ENCODE assay signal across 30 mouse cellular contexts in genomic region chr16:58746715-58747114, GRCm38 (mm10). TPM values are rescaled to one million over a fixed set of nuclear protein-coding genes. Genes with fewer than 3 reads are reported as not detected.
DNase-seq lines count a peak whose midpoint lies in the region; ATAC-seq and TF ChIP-seq lines count a peak whose summit lies in the region.
"Had no signal": no experiment of that assay in that cellular context is flagged by ENCODE, and none has a peak within 500 bp of the region (broad histone marks: within the 10 kb centered on the region; RNA-seq: fewer than 3 reads in every experiment).

No protein-coding gene starts in this region.

- 0 out of 2 replicates have a peak, but pooled peaks cover 2% of the 10 kb centered on the region for H3K4me1 ChIP-seq in heart, embryonic 15.5 days (replicated peaks)
- peaks cover 0 to 2% of the 10 kb centered on the region in 2 experiments; a peak in 1 of 4 replicates for H3K4me1 ChIP-seq in CH12.LX (ENCODE audit: control insufficient read depth in 1 of 2, insufficient read depth in 2 of 2)
- H3K4me1 ChIP-seq in forebrain, embryonic 12.5 days, result no peaks in the 10 kb centered on the region
- H3K4me1 ChIP-seq: embryonic facial prominence, embryonic 15.5 days; hindbrain, embryonic 15.5 days had no signal

- H3K4me2 ChIP-seq in heart, embryonic 15.5 days, result no peak overlapping the region; the same call in 1 of the 2 replicates
- H3K4me2 ChIP-seq in CH12.LX (ENCODE audit: insufficient read depth, low read depth, poor library complexity, severe bottlenecking), result no peak overlapping the region
- no peak overlapping the region for H3K4me2 ChIP-seq in forebrain, embryonic 12.5 days
- H3K4me2 ChIP-seq: embryonic facial prominence, embryonic 15.5 days; hindbrain, embryonic 15.5 days had no signal

- no peak; the same call in 1 of the 2 replicates for ATAC-seq in heart, embryonic 15.5 days (replicated peaks; ENCODE audit: insufficient number of reproducible peaks, insufficient read depth, low FRiP score, low read depth)
- ATAC-seq in forebrain, embryonic 12.5 days (ENCODE audit: low FRiP score), result no peak
- ATAC-seq: forebrain, embryonic 16.5 days; intestine, embryonic 16.5 days had no signal

- no peaks in the 10 kb centered on the region for H3K9me3 ChIP-seq in heart, embryonic 15.5 days (replicated peaks)
- H3K9me3 ChIP-seq in CH12.LX (replicated peaks; ENCODE audit: low read length), result peaks cover 3% of the 10 kb centered on the region
- no peaks in the 10 kb centered on the region for H3K9me3 ChIP-seq in forebrain, embryonic 12.5 days
- H3K9me3 ChIP-seq: embryonic facial prominence, embryonic 15.5 days; hindbrain, embryonic 15.5 days had no signal

- H3K27me3 ChIP-seq in heart, embryonic 15.5 days, result no peaks in the 10 kb centered on the region
- no peaks in the 10 kb centered on the region for H3K27me3 ChIP-seq in CH12.LX (replicated peaks)
- H3K27me3 ChIP-seq in forebrain, embryonic 12.5 days, result no peaks in the 10 kb centered on the region
- H3K27me3 ChIP-seq: embryonic facial prominence, embryonic 15.5 days; hindbrain, embryonic 15.5 days had no signal

- H3K27ac ChIP-seq in heart, embryonic 15.5 days, result peak overlapping the region; percentile 17
- no peak overlapping the region for H3K27ac ChIP-seq in CH12.LX (ENCODE audit: insufficient read depth, low read depth)
- H3K27ac ChIP-seq in forebrain, embryonic 12.5 days, result no peak overlapping the region
- H3K27ac ChIP-seq: embryonic facial prominence, embryonic 15.5 days; hindbrain, embryonic 15.5 days had no signal

- no peak for DNase-seq in heart, adult 11 months
- DNase-seq in 416B (ENCODE audit: low read depth) (peak; percentile 43), CH12.LX (ENCODE audit: extremely low read depth) (no peak)
- DNase-seq in fat pad, adult 2 months (ENCODE audit: extremely low read depth, low read depth, low spot score), result peak; percentile 95
- no peak for DNase-seq in urinary bladder, postnatal 4 days (ENCODE audit: low spot score in 2 of 2)
- DNase-seq in gastrocnemius, postnatal 25 days, result no peak
- DNase-seq: adrenal gland, postnatal 10 days; B cell, adult 2 months; cerebellum, adult 11 months; cerebellum, adult 8-10 months; cerebellum, postnatal 14 days; embryo, embryonic 11 days; gastrocnemius, postnatal 10 days; heart, postnatal 14 days; kidney, adult 8-10 months had no signal

- no peak for TF ChIP-seq POLR2A in CH12.LX (IDR thresholded peaks at IDR 0.05; ENCODE audit: low read depth, low read length)

- no peak for TF ChIP-seq EP300 in CH12.LX (IDR thresholded peaks at IDR 0.05; ENCODE audit: low read length)

- in situ Hi-C loops in CH12.LX (cut with MboI; ENCODE audit: low pct_ligation_motif_present, low pct_unique_long_range_greater_than_20kb, low sequenced_read_pairs), result no loop called here

- TF ChIP-seq CTCF in CH12.LX (conservative IDR thresholded peaks at IDR 0.05 in 1 of 2, IDR thresholded peaks at IDR 0.05 in 1 of 2; ENCODE audit: low read depth in 2 of 2, low read length in 2 of 2), result no peak

- H3K79me2 ChIP-seq in CH12.LX (replicated peaks; ENCODE audit: control insufficient read depth, extremely low read depth, insufficient read depth, poor library complexity, severe bottlenecking), result no peaks in the 10 kb centered on the region

- no peak overlapping the region for H3K9ac ChIP-seq in heart, embryonic 15.5 days
- no peak overlapping the region for H3K9ac ChIP-seq in CH12.LX (ENCODE audit: insufficient read depth, low read depth)
- H3K9ac ChIP-seq in forebrain, embryonic 12.5 days, result no peak overlapping the region
- H3K9ac ChIP-seq: embryonic facial prominence, embryonic 15.5 days; hindbrain, embryonic 15.5 days had no signal

- dilution Hi-C loops in CH12.LX (cut with MboI; ENCODE audit: extremely low pct_ligation_motif_present, extremely low pct_unique_long_range_greater_than_20kb, low sequenced_read_pairs), result no loop called here

- no peaks in the 10 kb centered on the region for H3K36me3 ChIP-seq in heart, embryonic 15.5 days
- H3K36me3 ChIP-seq in CH12.LX (replicated peaks in 1 of 2; ENCODE audit: control insufficient read depth in 1 of 2, insufficient read depth in 1 of 2, low read length in 1 of 2), result peaks cover 2 to 7% of the 10 kb centered on the region in 2 experiments
- H3K36me3 ChIP-seq in forebrain, embryonic 12.5 days (replicated peaks), result no peaks in the 10 kb centered on the region
- H3K36me3 ChIP-seq: embryonic facial prominence, embryonic 15.5 days; hindbrain, embryonic 15.5 days had no signal

- 24% methylated on average over 4 of the region's 4 CpGs for WGBS in heart, embryonic 15.5 days
- WGBS in forebrain, embryonic 12.5 days, result 79% methylated on average over 4 of the region's 4 CpGs

- no peak overlapping the region for H3K4me3 ChIP-seq in heart, embryonic 15.5 days
- H3K4me3 ChIP-seq in CH12.LX (replicated peaks in 1 of 3; ENCODE audit: low read depth in 2 of 3, low read length in 2 of 3, poor library complexity in 1 of 3), result no peak overlapping the region
- H3K4me3 ChIP-seq in forebrain, embryonic 12.5 days (replicated peaks), result no peak overlapping the region
- H3K4me3 ChIP-seq: embryonic facial prominence, embryonic 15.5 days; erythroblast, embryonic 14.5 days; hindbrain, embryonic 15.5 days had no signal

- no peak for TF ChIP-seq RAD21 in CH12.LX (IDR thresholded peaks at IDR 0.05; ENCODE audit: low read depth, low read length)

TF ChIP-seq in CH12.LX, 34 proteins besides CTCF, POLR2A, EP300 and RAD21:
- TF ChIP-seq JUND (conservative IDR thresholded peaks at IDR 0.05; ENCODE audit: low read depth, low read length) (no peak), MXI1 (IDR thresholded peaks at IDR 0.05; ENCODE audit: low read depth, low read length) (no peak), ZNF384 (IDR thresholded peaks at IDR 0.05; ENCODE audit: low read depth, low read length) (peak; percentile 77; the same call in 1 of the 2 replicates), NELFE (IDR thresholded peaks at IDR 0.05; ENCODE audit: low read depth, low read length) (no peak), GABPA (IDR thresholded peaks at IDR 0.05; ENCODE audit: insufficient replicate concordance, low read depth, low read length) (no peak)

RNA-seq across cellular contexts. Expression of gene Olfr172, which starts 16.3 kb away (rescaled TPM):
- not detected in 2 replicates for polyA plus RNA-seq in heart, embryonic 15.5 days (2015; fragmentation: Nextera tagmentation; extraction: Ambion mirVana)
- total RNA-seq in CH12.LX (2012; rRNA removed) (not detected in 2 replicates), CH12.LX (2014; rRNA removed) (not detected in 2 replicates)
- not detected in 2 replicates for polyA plus RNA-seq in CH12.LX (2012; ENCODE audit: insufficient read length, low read depth)
- not detected in 2 replicates for polyA plus RNA-seq in forebrain, embryonic 12.5 days (2016; fragmentation: Nextera tagmentation; extraction: Ambion mirVana)
- total RNA-seq in gastrocnemius, postnatal 25 days (2021), result not detected
- total RNA-seq: adrenal gland, postnatal 10 days; adrenal gland, postnatal 4 days; common myeloid progenitor, adult 5-6 weeks; gastrocnemius, postnatal 10 days; granulocyte monocyte progenitor cell, adult 5-6 weeks; heart, postnatal 14 days had no signal
- polyA plus RNA-seq: brain, embryonic 14.5 days; embryonic facial prominence, embryonic 11.5 days; embryonic facial prominence, embryonic 15.5 days; forebrain, embryonic 11.5 days; forebrain, embryonic 16.5 days; frontal cortex, adult 2 months; hindbrain, embryonic 11.5 days; hindbrain, embryonic 15.5 days; intestine, embryonic 16.5 days had no signal

RNA-seq across cellular contexts. Expression of gene Cldnd1, which starts 19.0 kb away (rescaled TPM):
- polyA plus RNA-seq in heart, embryonic 15.5 days (2015; fragmentation: Nextera tagmentation; extraction: Ambion mirVana), result 92.9 and 93.1 TPM in 2 replicates
- total RNA-seq in CH12.LX (2012; rRNA removed), result 59.9 and 63.8 TPM in 2 replicates
- 78.0 and 78.7 TPM in 2 replicates for total RNA-seq in CH12.LX (2014; rRNA removed)
- 65.6 and 80.6 TPM in 2 replicates for polyA plus RNA-seq in CH12.LX (2012; ENCODE audit: insufficient read length, low read depth)
- polyA plus RNA-seq in forebrain, embryonic 12.5 days (2016; fragmentation: Nextera tagmentation; extraction: Ambion mirVana), result 104 and 115 TPM in 2 replicates
- 10 to 100 TPM; 63.9 to 64.2 TPM for total RNA-seq in gastrocnemius, postnatal 25 days (2021)

RNA-seq across cellular contexts. Expression of gene Gpr15, which starts 27.8 kb away (rescaled TPM):
- 0.20 TPM in 1 of 2 replicates, not detected in the other for polyA plus RNA-seq in heart, embryonic 15.5 days (2015; fragmentation: Nextera tagmentation; extraction: Ambion mirVana)
- total RNA-seq in CH12.LX (2012; rRNA removed) (13.8 and 14.5 TPM in 2 replicates), CH12.LX (2014; rRNA removed) (8.3 and 8.7 TPM in 2 replicates)
- polyA plus RNA-seq in CH12.LX (2012; ENCODE audit: insufficient read length, low read depth), result 3.9 and 4.7 TPM in 2 replicates
- polyA plus RNA-seq in forebrain, embryonic 12.5 days (2016; fragmentation: Nextera tagmentation; extraction: Ambion mirVana), result 0.11 and 0.12 TPM in 2 replicates
- total RNA-seq in gastrocnemius, postnatal 25 days (2021), result not detected
- total RNA-seq: adrenal gland, postnatal 10 days; adrenal gland, postnatal 4 days; common myeloid progenitor, adult 5-6 weeks; gastrocnemius, postnatal 10 days; heart, postnatal 14 days had no signal
- polyA plus RNA-seq: embryonic facial prominence, embryonic 11.5 days; erythroblast, embryonic 14.5 days; forebrain, embryonic 11.5 days; forebrain, embryonic 16.5 days; hindbrain, embryonic 11.5 days; hindbrain, embryonic 15.5 days had no signal

RNA-seq across cellular contexts. Expression of gene Olfr173, which starts 53.4 kb away (rescaled TPM):
- not detected in 2 replicates for polyA plus RNA-seq in heart, embryonic 15.5 days (2015; fragmentation: Nextera tagmentation; extraction: Ambion mirVana)
- total RNA-seq in CH12.LX (2012; rRNA removed) (not detected in 2 replicates), CH12.LX (2014; rRNA removed) (not detected in 2 replicates)
- polyA plus RNA-seq in CH12.LX (2012; ENCODE audit: insufficient read length, low read depth), result not detected in 2 replicates
- polyA plus RNA-seq in forebrain, embryonic 12.5 days (2016; fragmentation: Nextera tagmentation; extraction: Ambion mirVana), result not detected in 2 replicates
- total RNA-seq in gastrocnemius, postnatal 25 days (2021), result not detected
- total RNA-seq: adrenal gland, postnatal 10 days; adrenal gland, postnatal 4 days; common myeloid progenitor, adult 5-6 weeks; gastrocnemius, postnatal 10 days; granulocyte monocyte progenitor cell, adult 5-6 weeks; heart, postnatal 14 days had no signal
- polyA plus RNA-seq: brain, embryonic 14.5 days; erythroblast, embryonic 14.5 days; forebrain, embryonic 11.5 days; forebrain, embryonic 16.5 days; frontal cortex, adult 2 months; hindbrain, embryonic 11.5 days; hindbrain, embryonic 15.5 days; intestine, embryonic 16.5 days had no signal

Comparison
In these comparisons a context has a peak if more than half of its experiments do, and no peak if none do; other contexts are left out.
1. DNase-seq: peak in 416B (single experiment) and fat pad, adult 2 months (single experiment); none in heart, adult 11 months (single experiment), CH12.LX (single experiment), urinary bladder, postnatal 4 days (0 of 2) and gastrocnemius, postnatal 25 days (single experiment).